In genomic region chr6:120482756-120483155, GRCm38 (mm10) we compare ENCODE assay signal across 10 mouse cellular contexts. TPM values are rescaled to one million over a fixed set of nuclear protein-coding genes. Genes with fewer than 3 reads are reported as not detected.
DNase-seq lines count a peak whose midpoint lies in the region; ATAC-seq and TF ChIP-seq lines count a peak whose summit lies in the region.
"Had no signal": no experiment of that assay in that cellular context is flagged by ENCODE, and none has a peak within 500 bp of the region (broad histone marks: within the 10 kb centered on the region; RNA-seq: fewer than 3 reads in every experiment).

No protein-coding gene starts in this region.

- 36% methylated on average over 6 of the region's 6 CpGs for WGBS in forebrain, postnatal 0 days
- 36% methylated on average over 6 of the region's 6 CpGs for WGBS in forebrain, embryonic 16.5 days
- 48% methylated on average over 6 of the region's 6 CpGs for WGBS in kidney, embryonic 14.5 days
- WGBS in thymus, adult 2 months, result 80% methylated on average over 6 of the region's 6 CpGs
- 39% methylated on average over 6 of the region's 6 CpGs for WGBS in midbrain, embryonic 11.5 days

- ATAC-seq in forebrain, postnatal 0 days, result peak; percentile 22; the same call in 1 of the 2 replicates
- no peak for ATAC-seq in forebrain, embryonic 16.5 days
- ATAC-seq in kidney, embryonic 14.5 days (ENCODE audit: low FRiP score, low TSS enrichment), result 0 out of 2 replicates have a peak, but pooled peaks have one; percentile 20
- no peak for ATAC-seq in midbrain, embryonic 11.5 days (ENCODE audit: low FRiP score)

- no peak overlapping the region for H3K27ac ChIP-seq in forebrain, postnatal 0 days (ENCODE audit: low read depth, low read length)
- H3K27ac ChIP-seq in forebrain, embryonic 16.5 days (ENCODE audit: low read length), result no peak overlapping the region
- H3K27ac ChIP-seq in kidney, embryonic 14.5 days (ENCODE audit: low read depth, low read length), result no peak overlapping the region
- peak overlapping the region; percentile 11; the same call in 1 of the 2 replicates for H3K27ac ChIP-seq in thymus, adult 2 months (ENCODE audit: control insufficient read depth, insufficient read depth, low read length)
- H3K27ac ChIP-seq in midbrain, embryonic 11.5 days (ENCODE audit: low read depth, low read length), result no peak overlapping the region

- H3K36me3 ChIP-seq in forebrain, postnatal 0 days (ENCODE audit: insufficient read depth), result no peaks in the 10 kb centered on the region
- H3K36me3 ChIP-seq in forebrain, embryonic 16.5 days (ENCODE audit: control insufficient read depth, insufficient read depth), result no peaks in the 10 kb centered on the region
- no peaks in the 10 kb centered on the region for H3K36me3 ChIP-seq in kidney, embryonic 14.5 days (ENCODE audit: control insufficient read depth, insufficient read depth, low read length)
- H3K36me3 ChIP-seq in thymus, adult 2 months (ENCODE audit: control insufficient read depth, insufficient read depth, low read length), result peaks cover 54% of the 10 kb centered on the region
- H3K36me3 ChIP-seq in midbrain, embryonic 11.5 days (ENCODE audit: control insufficient read depth, insufficient read depth, low read length), result no peaks in the 10 kb centered on the region

- H3K9me3 ChIP-seq in forebrain, postnatal 0 days (ENCODE audit: low read length), result no peaks in the 10 kb centered on the region
- no peaks in the 10 kb centered on the region for H3K9me3 ChIP-seq in forebrain, embryonic 16.5 days (ENCODE audit: control insufficient read depth, low read length)
- H3K9me3 ChIP-seq in kidney, embryonic 14.5 days (ENCODE audit: control insufficient read depth, low read length), result no peaks in the 10 kb centered on the region
- no peaks in the 10 kb centered on the region for H3K9me3 ChIP-seq in midbrain, embryonic 11.5 days (ENCODE audit: control insufficient read depth, low read length)

- H3K9ac ChIP-seq in forebrain, postnatal 0 days, result no peak overlapping the region
- H3K9ac ChIP-seq in forebrain, embryonic 16.5 days (replicated peaks; ENCODE audit: low read depth, low read length), result no peak overlapping the region
- no peak overlapping the region for H3K9ac ChIP-seq in kidney, embryonic 14.5 days (ENCODE audit: low read depth, low read length)
- no peak overlapping the region for H3K9ac ChIP-seq in midbrain, embryonic 11.5 days (ENCODE audit: low read length)

- TF ChIP-seq CTCF in forebrain, postnatal 0 days (IDR thresholded peaks at IDR 0.05; ENCODE audit: low read depth), result no peak
- TF ChIP-seq CTCF in thymus, adult 2 months (IDR thresholded peaks at IDR 0.05; ENCODE audit: borderline replicate concordance, control insufficient read depth, extremely low read depth, insufficient read depth, low read length, poor library complexity), result no peak

- no peak overlapping the region for H3K4me2 ChIP-seq in forebrain, postnatal 0 days (ENCODE audit: low read depth)
- H3K4me2 ChIP-seq in forebrain, embryonic 16.5 days (ENCODE audit: low read length), result no peak overlapping the region
- no peak overlapping the region for H3K4me2 ChIP-seq in kidney, embryonic 14.5 days (replicated peaks; ENCODE audit: low read depth, low read length)
- no peak overlapping the region for H3K4me2 ChIP-seq in midbrain, embryonic 11.5 days

- DNase-seq in forebrain, postnatal 0 days, result no peak
- DNase-seq in kidney, adult 18-20 months, result no peak
- no peak for DNase-seq in thymus, adult 2 months
- DNase-seq in thymus, adult 18-20 months, result no peak
- no peak for DNase-seq in spleen, adult 18-20 months
- no peak for DNase-seq in midbrain, embryonic 11.5 days (ENCODE audit: low spot score, missing footprints)

- H3K4me3 ChIP-seq in forebrain, postnatal 0 days (ENCODE audit: low read depth, low read length), result no peak overlapping the region
- H3K4me3 ChIP-seq in forebrain, embryonic 16.5 days (replicated peaks; ENCODE audit: low read length), result no peak overlapping the region
- no peak overlapping the region for H3K4me3 ChIP-seq in kidney, embryonic 14.5 days (ENCODE audit: low read length)
- H3K4me3 ChIP-seq in thymus, adult 2 months (ENCODE audit: control insufficient read depth, insufficient read depth, low read length), result no peak overlapping the region
- H3K4me3 ChIP-seq in midbrain, embryonic 11.5 days (ENCODE audit: low read depth, low read length), result no peak overlapping the region

- H3K27me3 ChIP-seq in forebrain, postnatal 0 days (ENCODE audit: insufficient read depth, low read length), result no peaks in the 10 kb centered on the region
- H3K27me3 ChIP-seq in forebrain, embryonic 16.5 days (replicated peaks; ENCODE audit: control insufficient read depth, insufficient read depth, low read length), result no peaks in the 10 kb centered on the region
- H3K27me3 ChIP-seq in kidney, embryonic 14.5 days (ENCODE audit: control insufficient read depth, insufficient read depth, low read length), result no peaks in the 10 kb centered on the region
- H3K27me3 ChIP-seq in thymus, adult 2 months (ENCODE audit: control insufficient read depth, insufficient read depth, low read length), result no peaks in the 10 kb centered on the region
- H3K27me3 ChIP-seq in midbrain, embryonic 11.5 days (ENCODE audit: control insufficient read depth, insufficient read depth, low read length), result no peaks in the 10 kb centered on the region

- no peak for TF ChIP-seq POLR2A in thymus, adult 2 months (IDR thresholded peaks at IDR 0.05; ENCODE audit: control insufficient read depth, extremely low read depth, insufficient read depth, low read length, poor library complexity)

- H3K4me1 ChIP-seq in forebrain, postnatal 0 days (ENCODE audit: insufficient read depth), result no peaks in the 10 kb centered on the region
- no peaks in the 10 kb centered on the region for H3K4me1 ChIP-seq in forebrain, embryonic 16.5 days (replicated peaks; ENCODE audit: control insufficient read depth, insufficient read depth, low read length)
- no peaks in the 10 kb centered on the region; the same call in 1 of the 2 replicates for H3K4me1 ChIP-seq in kidney, embryonic 14.5 days (ENCODE audit: control insufficient read depth, insufficient read depth, low read length)
- H3K4me1 ChIP-seq in thymus, adult 2 months (replicated peaks; ENCODE audit: control insufficient read depth, insufficient read depth, low read length), result peaks cover 34% of the 10 kb centered on the region
- no peaks in the 10 kb centered on the region for H3K4me1 ChIP-seq in midbrain, embryonic 11.5 days (ENCODE audit: control insufficient read depth, insufficient read depth, low read length)

RNA-seq across cellular contexts. Expression of gene Tmem121b, which starts 10.9 kb away (rescaled TPM):
- 26.1 and 27.6 TPM in 2 replicates for total RNA-seq in forebrain, postnatal 0 days (2014; rRNA removed)
- 2.7 and 3.0 TPM in 2 replicates for polyA plus RNA-seq in forebrain, postnatal 0 days (2015; fragmentation: Nextera tagmentation; extraction: Ambion mirVana)
- 3.3 and 3.5 TPM in 2 replicates for polyA plus RNA-seq in forebrain, embryonic 16.5 days (2015; fragmentation: Nextera tagmentation; extraction: Ambion mirVana)
- 0.04 and 0.21 TPM in 2 replicates for polyA plus RNA-seq in kidney, embryonic 14.5 days (2014; fragmentation: Nextera tagmentation; extraction: Ambion mirVana)
- 1.2 and 1.4 TPM in 2 replicates for polyA plus RNA-seq in thymus, adult 2 months (2012; rRNA removed)
- 0.78 and 0.88 TPM in 2 replicates for polyA plus RNA-seq in midbrain, embryonic 11.5 days (2014; fragmentation: Nextera tagmentation; extraction: Ambion mirVana)
- total RNA-seq: gastrocnemius, adult 8-10 months had no signal
- polyA plus RNA-seq: liver, embryonic 16.5 days had no signal

RNA-seq across cellular contexts. Expression of gene Il17ra, which starts 19.7 kb away (rescaled TPM):
- 2.5 and 4.2 TPM in 2 replicates for total RNA-seq in forebrain, postnatal 0 days (2014; rRNA removed)
- polyA plus RNA-seq in forebrain, postnatal 0 days (2015; fragmentation: Nextera tagmentation; extraction: Ambion mirVana), result 3.2 and 3.4 TPM in 2 replicates
- polyA plus RNA-seq in forebrain, embryonic 16.5 days (2015; fragmentation: Nextera tagmentation; extraction: Ambion mirVana), result 4.6 and 5.3 TPM in 2 replicates
- 2.3 and 2.4 TPM in 2 replicates for polyA plus RNA-seq in kidney, embryonic 14.5 days (2014; fragmentation: Nextera tagmentation; extraction: Ambion mirVana)
- polyA plus RNA-seq in thymus, adult 2 months (2012; rRNA removed), result 198 and 199 TPM in 2 replicates
- polyA plus RNA-seq in midbrain, embryonic 11.5 days (2014; fragmentation: Nextera tagmentation; extraction: Ambion mirVana), result 1.6 and 2.0 TPM in 2 replicates

RNA-seq across cellular contexts. Expression of gene Hdhd5, which starts 48.4 kb away (rescaled TPM):
- 27.8 and 29.9 TPM in 2 replicates for total RNA-seq in forebrain, postnatal 0 days (2014; rRNA removed)
- 13.9 and 14.9 TPM in 2 replicates for polyA plus RNA-seq in forebrain, postnatal 0 days (2015; fragmentation: Nextera tagmentation; extraction: Ambion mirVana)
- polyA plus RNA-seq in forebrain, embryonic 16.5 days (2015; fragmentation: Nextera tagmentation; extraction: Ambion mirVana), result 15.3 and 16.4 TPM in 2 replicates
- 13.7 and 15.2 TPM in 2 replicates for polyA plus RNA-seq in kidney, embryonic 14.5 days (2014; fragmentation: Nextera tagmentation; extraction: Ambion mirVana)
- polyA plus RNA-seq in thymus, adult 2 months (2012; rRNA removed), result 62.4 and 74.5 TPM in 2 replicates
- polyA plus RNA-seq in midbrain, embryonic 11.5 days (2014; fragmentation: Nextera tagmentation; extraction: Ambion mirVana), result 12.4 and 15.0 TPM in 2 replicates

Comparison
In these comparisons a context has a peak if more than half of its experiments do, and no peak if none do; other contexts are left out.
1. ATAC-seq: peak in forebrain, postnatal 0 days (single experiment) and kidney, embryonic 14.5 days (single experiment); none in forebrain, embryonic 16.5 days (single experiment) and midbrain, embryonic 11.5 days (single experiment).
2. RNA of gene Il17ra, which starts 19.7 kb away (polyA plus RNA-seq): 198 to 199 TPM in thymus, adult 2 months; 4.6 to 5.3 TPM in forebrain, embryonic 16.5 days, 3.2 to 3.4 TPM in forebrain, postnatal 0 days, 2.3 to 2.4 TPM in kidney, embryonic 14.5 days and 1.6 to 2.0 TPM in midbrain, embryonic 11.5 days; every median in the first group is over 10 times any median in the second.